Mouse (Mus musculus) MEL (cell line): Measurements from ENCODE around the gene Ntn5.
A peak's percentile ranks its signal among the peaks of the same experiment; 100 is the strongest.

Source experiments
- CHD2 ChIP-seq: IDR thresholded peaks from 2 replicates; pipeline ENCODE4 v1.6.1; 2011; ENCODE audit warnings: low read length, improper control_type of control experiment
- CTCF ChIP-seq, 3 experiments: IDR thresholded peaks in 2 of 3; conservative IDR thresholded peaks in 1 of 3; 2 replicates each; pipeline ENCODE4 v1.5.1; 2011 to 2012; ENCODE audit warnings: low read length in 3 of 3, low read depth in 2 of 3, mild to moderate bottlenecking in 2 of 3, improper control_type of control experiment in 1 of 3, inconsistent platforms in 1 of 3, mixed read lengths in 1 of 3, moderate library complexity in 1 of 3; ENCODE audit not compliant: control insufficient read depth in 1 of 3, insufficient read depth in 1 of 3, poor library complexity in 1 of 3, severe bottlenecking in 1 of 3
- NELFE ChIP-seq: IDR thresholded peaks from 2 replicates; pipeline ENCODE4 v1.6.1; 2011; ENCODE audit warnings: low read depth, low read length, improper control_type of control experiment
- TCF12 ChIP-seq: IDR thresholded peaks from 2 replicates; pipeline ENCODE4 v1.6.1; 2014; ENCODE audit warnings: low read depth, mild to moderate bottlenecking, inconsistent platforms, low read length, improper control_type of control experiment, moderate library complexity
- UBTF ChIP-seq: IDR thresholded peaks from 2 replicates; pipeline ENCODE4 v1.6.1; 2012; ENCODE audit warnings: low read depth, mild to moderate bottlenecking, inconsistent platforms, low read length, improper control_type of control experiment, moderate library complexity, borderline replicate concordance; ENCODE audit not compliant: insufficient read depth

DNA sequence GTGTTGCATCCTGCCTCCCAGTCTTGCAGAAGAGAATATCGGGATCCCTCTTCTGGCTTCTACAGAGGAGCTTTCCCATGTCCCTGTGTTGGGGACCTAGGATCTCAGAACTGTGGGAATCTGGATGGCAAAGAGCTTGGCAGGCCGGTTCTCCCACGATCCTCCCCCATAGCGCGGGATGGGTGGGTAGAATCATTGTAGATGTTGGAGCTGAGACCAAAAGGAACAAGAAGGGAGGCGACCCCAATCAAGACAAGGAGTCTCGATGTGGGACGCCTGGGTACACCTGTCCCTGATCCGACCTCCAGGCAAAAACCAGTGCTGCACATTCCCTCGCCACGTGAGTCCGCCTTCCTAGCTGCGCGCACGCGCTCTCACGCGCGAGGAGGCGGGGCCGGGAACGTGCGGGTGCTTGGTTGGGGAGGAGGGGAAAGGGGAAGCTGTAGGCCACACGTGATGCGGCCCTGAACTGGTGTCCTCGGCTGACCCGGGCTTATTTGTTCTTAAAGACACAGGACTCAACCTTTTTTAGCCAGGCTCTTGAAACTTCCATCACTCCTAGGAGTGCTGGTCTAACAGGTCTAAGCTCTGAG, 23.6 kb downstream of the Ntn5 start:
- TF ChIP-seq CTCF (IDR thresholded peaks at IDR 0.05 in 2 of 3, conservative IDR thresholded peaks at IDR 0.05 in 1 of 3; ENCODE audit: control insufficient read depth in 1 of 3, insufficient read depth in 1 of 3, low read depth in 2 of 3, low read length in 3 of 3, poor library complexity in 1 of 3, severe bottlenecking in 1 of 3) (no peak), CHD2 (no peak), TCF12 (peak; percentile 49; the same call in 1 of the 2 replicates), UBTF (no peak), NELFE (peak; percentile 64)
